Mouse (Mus musculus) fat pad, adult 2 months (tissue): ENCODE measurements around the gene Zmynd11.
"Not testable (repeated sequence)": the region's sequence is repeated elsewhere in the genome, so short reads cannot be mapped to it uniquely, and the experiment has no call there.

Source experiments
- DNase-seq: peaks from one replicate; pipeline ENCODE4 v3.0.0-alpha.2; 2011; ENCODE audit warnings: low read depth, low spot score; ENCODE audit errors: extremely low read depth

The Zmynd11 gene

GRCm38 (mm10) chr13:9764646-9765536 lies at the start of gene Zmynd11:
Zmynd11 (minus strand) TSS chr13:9765330.
- DNase-seq: no peak

DNA sequence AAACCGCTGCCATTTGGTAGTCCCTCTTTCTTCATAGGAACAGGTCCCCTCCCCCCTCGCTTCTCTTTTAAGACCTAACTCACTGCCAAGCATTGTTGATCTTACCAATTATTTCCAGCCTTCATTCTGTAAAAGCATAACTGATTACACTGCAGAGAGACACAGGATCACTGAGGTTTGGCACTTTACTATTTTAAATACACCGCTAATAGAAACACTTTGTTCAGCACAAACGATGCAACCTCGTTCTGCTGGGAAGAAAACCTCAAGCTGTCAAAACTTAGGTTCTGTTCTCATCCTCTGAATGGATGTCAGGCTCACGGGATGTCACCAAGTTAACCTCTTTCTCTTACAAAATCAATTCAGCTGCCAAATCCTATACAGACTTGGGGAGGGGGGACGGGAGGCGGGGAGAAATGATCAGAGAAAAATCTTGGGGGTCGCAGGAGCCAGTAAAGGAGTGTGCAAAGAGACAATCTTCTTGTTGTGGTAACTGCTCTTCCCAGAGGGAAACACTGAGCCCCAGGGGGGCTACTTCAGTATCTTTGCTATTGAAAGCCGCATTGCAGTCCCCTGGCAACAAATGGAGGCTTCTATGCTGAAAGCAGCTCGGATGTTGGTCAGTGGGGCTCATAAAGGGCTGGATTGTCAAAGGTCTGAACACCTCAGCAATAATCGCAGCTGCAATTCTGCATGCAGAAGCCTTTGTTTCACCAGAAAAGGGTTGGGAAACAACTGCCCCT lies 30.9 kb upstream of the Zmynd11 start:
- DNase-seq: no peak

GRCm38 (mm10) chr13:9786050-9786449 lies 20.9 kb upstream of the Zmynd11 start:
- DNase-seq: no peak

- no peak for DNase-seq
These were observed 18.6 kb upstream of the Zmynd11 start for GRCm38 (mm10) chr13:9783717-9784116.

DNA sequence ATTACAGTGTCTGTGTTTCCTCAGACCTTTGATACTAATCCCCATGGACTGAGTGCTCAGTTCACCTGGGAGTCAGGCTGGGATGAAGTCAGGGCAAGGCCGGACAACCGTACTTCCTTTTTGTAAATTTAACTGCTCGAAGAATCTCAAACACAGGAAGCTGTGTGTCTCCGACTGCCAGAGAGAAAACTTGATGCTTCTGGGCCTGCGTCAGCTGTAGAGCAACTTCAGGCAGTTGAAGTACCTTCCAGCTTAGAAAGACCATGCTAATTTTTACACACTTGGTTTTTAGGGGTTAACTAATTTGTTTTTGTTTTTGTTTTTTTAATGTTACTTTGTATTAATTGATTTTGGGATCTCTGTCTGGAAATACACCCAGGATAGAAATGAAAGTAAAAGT lies 10.8 kb upstream of the Zmynd11 start:
- DNase-seq: no peak

- DNase-seq: no peak
These were observed 8.9 kb upstream of the Zmynd11 start for GRCm38 (mm10) chr13:9774077-9774476.

GRCm38 (mm10) chr13:9767279-9767678 lies 2.1 kb upstream of the Zmynd11 start:
- DNase-seq: no peak

DNA sequence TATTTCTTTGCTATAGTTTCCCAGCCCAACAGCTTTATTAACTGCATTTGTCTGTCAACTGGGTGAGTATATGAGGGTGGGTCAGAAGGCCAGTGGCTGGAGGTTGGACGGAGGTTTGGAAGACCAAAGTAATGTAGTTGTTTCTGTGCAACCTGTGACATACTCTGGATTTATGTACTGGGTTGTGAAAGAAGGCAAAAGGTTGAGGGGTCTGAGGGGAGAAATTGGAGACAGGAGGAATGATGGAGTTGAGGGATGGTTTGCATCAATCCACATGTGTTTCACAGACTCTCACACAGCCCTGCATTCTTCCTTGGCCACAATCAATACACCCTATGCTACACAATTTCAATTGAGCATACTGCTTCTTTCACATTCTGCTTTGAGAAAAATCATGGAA lies 1.4 kb upstream of the Zmynd11 start:
- DNase-seq: no peak

GRCm38 (mm10) chr13:9765537-9765851 lies 364 bp upstream of the Zmynd11 start:
- no peak for DNase-seq

DNA sequence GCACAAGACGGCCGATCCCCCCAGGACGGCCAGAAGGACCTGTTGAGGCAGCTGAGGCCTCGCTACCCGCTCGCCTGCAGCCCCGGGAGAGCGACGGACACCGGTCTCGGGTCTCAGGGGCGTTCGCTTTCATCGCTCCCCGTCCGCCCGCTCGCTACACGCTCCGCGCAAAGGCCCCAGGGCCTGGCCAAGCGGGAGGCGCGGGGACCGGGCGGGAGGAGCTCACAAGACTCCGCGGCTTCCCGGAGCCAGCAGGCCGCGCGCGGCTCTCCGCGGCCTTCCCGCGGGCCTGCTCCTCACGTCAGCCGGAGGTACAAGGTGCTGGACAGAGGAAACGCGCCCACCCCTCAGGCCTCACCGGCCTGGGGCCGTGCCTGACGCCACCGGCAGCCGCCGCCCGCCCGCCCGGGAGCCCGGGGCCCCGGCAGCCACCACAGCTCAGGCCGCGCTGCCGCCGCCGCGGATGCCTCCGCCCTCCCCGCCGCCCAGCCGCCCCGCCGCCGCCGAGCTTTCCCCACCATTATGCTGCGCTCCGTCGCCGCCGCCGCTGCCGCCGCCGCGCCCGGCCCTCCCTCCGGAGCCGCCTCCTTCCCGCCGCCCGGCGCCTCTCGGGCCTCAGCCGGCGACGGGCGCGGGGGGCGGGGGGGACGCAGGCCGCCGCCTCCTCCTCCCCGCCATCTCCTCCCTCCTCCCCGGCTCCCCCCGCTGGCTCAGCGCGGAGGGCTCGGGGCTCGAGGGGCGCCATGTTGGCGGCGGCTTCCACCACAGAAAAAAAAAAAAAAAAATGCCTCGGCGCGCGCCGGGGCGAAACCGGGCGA lies 1.1 kb downstream of the Zmynd11 start:
- no peak for DNase-seq

DNA sequence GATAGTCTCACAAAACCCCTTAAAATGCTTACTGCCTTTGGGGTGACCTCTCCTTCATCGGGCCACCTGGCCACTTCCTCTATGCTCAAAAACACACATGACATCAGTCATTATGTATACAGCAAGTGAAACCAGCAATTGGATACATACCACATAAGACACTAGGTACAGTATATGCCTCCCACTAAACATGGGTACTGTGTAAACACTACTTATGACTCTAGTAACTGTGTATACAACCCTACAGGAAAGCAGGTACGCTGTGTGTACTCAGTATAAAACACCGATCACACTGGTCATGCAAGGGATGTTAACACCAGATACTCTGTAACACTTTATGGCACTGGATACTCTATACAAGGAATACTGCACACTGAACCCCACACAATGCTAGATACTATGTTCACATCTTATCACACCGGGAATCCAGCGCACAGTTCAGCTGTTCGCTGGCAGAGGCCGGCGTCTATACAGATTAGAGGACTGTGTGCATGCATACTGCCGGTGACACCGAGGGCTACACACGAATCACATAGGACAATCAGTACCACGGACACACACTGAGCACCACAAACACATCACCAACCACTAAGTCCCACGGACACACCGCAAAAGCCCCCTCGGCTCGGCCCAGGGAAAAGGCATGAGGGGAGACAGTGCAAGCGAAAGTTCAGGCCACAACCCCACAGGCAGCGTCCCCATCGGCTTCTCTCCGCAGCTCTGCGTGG lies 1.9 kb downstream of the Zmynd11 start:
- no peak for DNase-seq

- DNase-seq: no peak
These were observed 5.1 kb downstream of the Zmynd11 start for GRCm38 (mm10) chr13:9760057-9760456.

DNA sequence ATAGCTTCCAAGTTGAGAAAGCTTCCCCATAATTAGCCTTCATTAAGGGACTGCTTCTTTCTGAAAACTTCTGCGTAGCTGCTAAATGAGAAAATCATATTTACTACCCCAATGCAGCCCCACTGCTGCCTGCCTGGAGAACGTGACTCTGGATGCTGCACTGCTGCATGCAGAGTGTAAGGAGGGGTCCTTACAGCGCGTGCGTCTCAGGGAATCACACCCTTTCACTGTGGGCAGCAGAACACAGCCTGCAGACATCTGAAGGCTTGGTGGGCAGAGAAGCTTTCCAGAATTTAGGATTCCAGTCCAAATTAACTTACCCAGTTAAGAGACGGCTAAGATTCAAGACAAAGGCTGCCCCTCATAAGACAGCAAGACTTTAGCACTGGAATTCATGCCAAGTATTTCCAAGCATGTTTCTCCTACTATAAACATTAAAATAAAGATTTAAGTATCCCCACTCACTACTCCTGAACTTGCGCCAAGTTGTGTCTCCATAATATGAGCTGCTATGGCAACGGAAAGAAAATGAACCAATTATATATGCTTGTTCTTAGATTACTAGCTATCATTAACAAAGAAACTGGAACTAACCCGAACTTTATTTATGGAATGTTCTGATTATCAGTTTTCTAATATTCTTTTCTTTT lies 7.2 kb downstream of the Zmynd11 start:
- DNase-seq: no peak

GRCm38 (mm10) chr13:9753706-9754105 lies 11.4 kb downstream of the Zmynd11 start:
- DNase-seq: no peak

GRCm38 (mm10) chr13:9750320-9750719 lies 14.8 kb downstream of the Zmynd11 start:
- DNase-seq: no peak

- peak; percentile 25 for DNase-seq
These were observed 15.3 kb downstream of the Zmynd11 start for GRCm38 (mm10) chr13:9749796-9750195.

- DNase-seq: no peak
These were observed 26.9 kb downstream of the Zmynd11 start for GRCm38 (mm10) chr13:9738190-9738589.

GRCm38 (mm10) chr13:9737024-9737423 lies 28.1 kb downstream of the Zmynd11 start:
- DNase-seq: no peak

GRCm38 (mm10) chr13:9732262-9732661 lies 32.9 kb downstream of the Zmynd11 start:
- not testable (repeated sequence) for DNase-seq

DNA sequence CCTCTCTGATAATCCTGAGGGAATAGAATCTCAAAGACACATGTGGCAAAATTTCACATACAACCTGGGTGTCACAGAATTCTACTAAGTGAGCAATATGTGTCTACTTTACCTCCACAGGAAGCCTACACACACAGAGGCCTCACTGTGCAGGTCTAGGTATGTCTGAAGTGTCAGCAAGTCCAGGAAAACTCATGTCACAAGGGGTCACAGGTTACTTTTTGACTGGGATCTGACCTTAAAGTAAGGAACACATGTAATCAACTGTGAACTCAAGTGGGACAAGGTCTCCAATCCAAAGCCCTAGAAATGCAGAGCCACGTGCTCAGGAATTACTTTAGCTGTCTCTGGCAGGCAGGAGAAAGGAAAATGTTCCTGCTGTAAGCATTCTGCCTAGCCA lies 36.1 kb downstream of the Zmynd11 start:
- DNase-seq: no peak
